Mouse (Mus musculus) MEL (cell line): Measurements from ENCODE around the gene 9130008F23Rik.

Experiments
- CTCF ChIP-seq, 3 experiments: IDR thresholded peaks in 2 of 3; conservative IDR thresholded peaks in 1 of 3; 2 replicates each; pipeline ENCODE4 v1.5.1; 2011 to 2012; ENCODE audit warnings: low read length in 3 of 3, low read depth in 2 of 3, mild to moderate bottlenecking in 2 of 3, improper control_type of control experiment in 1 of 3, inconsistent platforms in 1 of 3, mixed read lengths in 1 of 3, moderate library complexity in 1 of 3; ENCODE audit not compliant: control insufficient read depth in 1 of 3, insufficient read depth in 1 of 3, poor library complexity in 1 of 3, severe bottlenecking in 1 of 3
- ETS1 ChIP-seq: IDR thresholded peaks from 2 replicates; pipeline ENCODE4 v1.6.1; 2012; ENCODE audit warnings: low read depth, mild to moderate bottlenecking, inconsistent platforms, low read length, improper control_type of control experiment, moderate library complexity
- POLR2AphosphoS2 ChIP-seq: IDR thresholded peaks from 2 replicates; pipeline ENCODE4 v1.6.1; 2011; ENCODE audit warnings: low read length, improper control_type of control experiment
- RCOR1 ChIP-seq: IDR thresholded peaks from 2 replicates; pipeline ENCODE4 v1.6.1; 2012; ENCODE audit warnings: low read depth, mild to moderate bottlenecking, inconsistent platforms, low read length, improper control_type of control experiment
- TAL1 ChIP-seq: IDR thresholded peaks from 2 replicates; pipeline ENCODE4 v1.6.1; 2012; ENCODE audit warnings: mild to moderate bottlenecking, inconsistent platforms, low read length, moderate library complexity, mixed read lengths
- ZMIZ1 ChIP-seq: IDR thresholded peaks from 2 replicates; pipeline ENCODE4 v1.6.1; 2012; ENCODE audit warnings: low read depth, mild to moderate bottlenecking, inconsistent platforms, low read length, improper control_type of control experiment, moderate library complexity
- ZNF384 ChIP-seq: IDR thresholded peaks from 2 replicates; pipeline ENCODE4 v1.6.1; 2012; ENCODE audit warnings: low read depth, mild to moderate bottlenecking, inconsistent platforms, low read length, improper control_type of control experiment

GRCm38 (mm10) chr17:40887849-40888536, 7.6 kb upstream of the 9130008F23Rik start:
- TF ChIP-seq POLR2AphosphoS2 (no peak), CTCF (IDR thresholded peaks at IDR 0.05 in 2 of 3, conservative IDR thresholded peaks at IDR 0.05 in 1 of 3; ENCODE audit: control insufficient read depth in 1 of 3, insufficient read depth in 1 of 3, low read depth in 2 of 3, low read length in 3 of 3, poor library complexity in 1 of 3, severe bottlenecking in 1 of 3) (no peak), ETS1 (peak; percentile 44; the same call in 1 of the 2 replicates), TAL1 (peak; percentile 38), RCOR1 (no peak; the same call in 1 of the 2 replicates), ZNF384 (no peak), ZMIZ1 (no peak)
